Mouse (Mus musculus): ENCODE measurements around the gene Rgmb.

- TF ChIP-seq CTCF (IDR thresholded peaks at IDR 0.05; ENCODE audit: low read depth) (no peak), EP300 (IDR thresholded peaks at IDR 0.05; ENCODE audit: low read depth) (no peak)
Measured at GRCm38 (mm10) chr17:15818372-15818771, 12.5 kb downstream of the Rgmb start.

Measured in heart, postnatal 0 days (tissue).